Mouse (Mus musculus) kidney, adult 2 months (tissue): ENCODE measurements around the gene Slc6a21.

Experiments used
- CTCF ChIP-seq: fragments of 200-500 bp; conservative IDR thresholded peaks from 2 replicates; pipeline ENCODE4 v1.5.1; 2011; ENCODE audit warnings: low read depth, mild to moderate bottlenecking, control low read depth, low read length, moderate library complexity, mixed read lengths; ENCODE audit not compliant: insufficient read depth, insufficient read length
- POLR2A ChIP-seq: fragments of 200-500 bp; IDR thresholded peaks from one replicate; pipeline ENCODE4 v1.6.1; 2011; ENCODE audit warnings: low read depth, low read length, control low read depth

DNA sequence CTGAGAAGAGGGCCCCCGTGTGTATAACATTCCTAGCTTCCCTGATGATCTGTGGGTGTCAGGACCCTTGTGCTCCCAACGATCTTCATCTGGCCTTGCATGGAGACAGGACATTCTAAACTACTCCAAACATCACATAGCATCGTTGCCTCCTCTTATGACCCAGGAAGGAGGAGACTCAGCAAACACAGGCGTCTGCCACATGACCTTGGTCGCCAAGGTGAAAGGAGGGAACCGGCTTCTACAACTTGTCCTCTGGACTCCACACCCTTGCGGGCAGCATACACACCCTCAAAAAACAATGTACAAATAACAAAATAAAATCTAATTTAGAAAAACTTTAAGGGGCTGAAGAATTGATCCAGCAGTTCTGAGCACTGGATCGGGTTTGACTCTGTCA lies 34.7 kb downstream of the Slc6a21 start:
- TF ChIP-seq CTCF (no peak), POLR2A (no peak)
